Mouse (Mus musculus): Measurements from ENCODE around the gene Pde4b. TPM values are rescaled to one million over a fixed set of nuclear protein-coding genes. Genes with fewer than 3 reads are reported as not detected.

Pde4b gene
- polyA plus RNA-seq, 1 experiment, result 7.5 TPM

GRCm38 (mm10) chr4:102397334-102397733 lies 310.0 kb downstream of the Pde4b start:
- TF ChIP-seq POLR2A (IDR thresholded peaks at IDR 0.05; ENCODE audit: control insufficient read depth, low read depth, low read length), result no peak
- no peak for TF ChIP-seq CTCF (IDR thresholded peaks at IDR 0.05; ENCODE audit: control insufficient read depth, insufficient read depth, insufficient replicate concordance, low read depth, low read length)
- Histone ChIP-seq H3K4me1 (ENCODE audit: control insufficient read depth, insufficient read depth, low read length) (no peaks in the 10 kb centered on the region), H3K27ac (ENCODE audit: control insufficient read depth, insufficient read depth, low read depth, low read length) (no peak overlapping the region), H3K27me3 (ENCODE audit: control insufficient read depth, insufficient read depth, low read length) (no peaks in the 10 kb centered on the region), H3K36me3 (ENCODE audit: control insufficient read depth, insufficient read depth, low read length) (no peaks in the 10 kb centered on the region), H3K4me3 (ENCODE audit: control insufficient read depth, low read depth, low read length) (no peak overlapping the region)

- H3K27me3 ChIP-seq (ENCODE audit: control insufficient read depth, insufficient read depth, low read length), result no peaks in the 10 kb centered on the region
- no peak overlapping the region for H3K27ac ChIP-seq (ENCODE audit: control insufficient read depth, insufficient read depth, low read depth, low read length)
- no peak for TF ChIP-seq CTCF (IDR thresholded peaks at IDR 0.05; ENCODE audit: control insufficient read depth, insufficient read depth, insufficient replicate concordance, low read depth, low read length)
- no peak for TF ChIP-seq POLR2A (IDR thresholded peaks at IDR 0.05; ENCODE audit: control insufficient read depth, low read depth, low read length)
- H3K4me1 ChIP-seq (ENCODE audit: control insufficient read depth, insufficient read depth, low read length), result no peaks in the 10 kb centered on the region
- H3K4me3 ChIP-seq (ENCODE audit: control insufficient read depth, low read depth, low read length), result no peak overlapping the region
- H3K36me3 ChIP-seq (ENCODE audit: control insufficient read depth, insufficient read depth, low read length), result no peaks in the 10 kb centered on the region
Measured at GRCm38 (mm10) chr4:102398512-102398911, 311.2 kb downstream of the Pde4b start.

GRCm38 (mm10) chr4:102406848-102407247 lies 319.5 kb downstream of the Pde4b start:
- no peak overlapping the region for H3K27ac ChIP-seq (ENCODE audit: control insufficient read depth, insufficient read depth, low read depth, low read length)
- H3K4me1 ChIP-seq (ENCODE audit: control insufficient read depth, insufficient read depth, low read length), result no peaks in the 10 kb centered on the region
- H3K36me3 ChIP-seq (ENCODE audit: control insufficient read depth, insufficient read depth, low read length), result no peaks in the 10 kb centered on the region
- TF ChIP-seq CTCF (IDR thresholded peaks at IDR 0.05; ENCODE audit: control insufficient read depth, insufficient read depth, insufficient replicate concordance, low read depth, low read length) (no peak), POLR2A (IDR thresholded peaks at IDR 0.05; ENCODE audit: control insufficient read depth, low read depth, low read length) (no peak)
- H3K27me3 ChIP-seq (ENCODE audit: control insufficient read depth, insufficient read depth, low read length), result no peaks in the 10 kb centered on the region
- no peak overlapping the region for H3K4me3 ChIP-seq (ENCODE audit: control insufficient read depth, low read depth, low read length)

- Histone ChIP-seq H3K27ac (ENCODE audit: control insufficient read depth, insufficient read depth, low read depth, low read length) (no peak overlapping the region), H3K36me3 (ENCODE audit: control insufficient read depth, insufficient read depth, low read length) (no peaks in the 10 kb centered on the region), H3K4me1 (ENCODE audit: control insufficient read depth, insufficient read depth, low read length) (no peaks in the 10 kb centered on the region), H3K27me3 (ENCODE audit: control insufficient read depth, insufficient read depth, low read length) (no peaks in the 10 kb centered on the region), H3K4me3 (ENCODE audit: control insufficient read depth, low read depth, low read length) (no peak overlapping the region)
- TF ChIP-seq CTCF (IDR thresholded peaks at IDR 0.05; ENCODE audit: control insufficient read depth, insufficient read depth, insufficient replicate concordance, low read depth, low read length), result no peak
- TF ChIP-seq POLR2A (IDR thresholded peaks at IDR 0.05; ENCODE audit: control insufficient read depth, low read depth, low read length), result no peak
Measured at GRCm38 (mm10) chr4:102408132-102408531, 320.8 kb downstream of the Pde4b start.

GRCm38 (mm10) chr4:102408938-102409337 lies 321.6 kb downstream of the Pde4b start:
- Histone ChIP-seq H3K27ac (ENCODE audit: control insufficient read depth, insufficient read depth, low read depth, low read length) (no peak overlapping the region), H3K27me3 (ENCODE audit: control insufficient read depth, insufficient read depth, low read length) (no peaks in the 10 kb centered on the region), H3K4me3 (ENCODE audit: control insufficient read depth, low read depth, low read length) (no peak overlapping the region), H3K4me1 (ENCODE audit: control insufficient read depth, insufficient read depth, low read length) (no peaks in the 10 kb centered on the region), H3K36me3 (ENCODE audit: control insufficient read depth, insufficient read depth, low read length) (no peaks in the 10 kb centered on the region)
- TF ChIP-seq POLR2A (IDR thresholded peaks at IDR 0.05; ENCODE audit: control insufficient read depth, low read depth, low read length) (no peak), CTCF (IDR thresholded peaks at IDR 0.05; ENCODE audit: control insufficient read depth, insufficient read depth, insufficient replicate concordance, low read depth, low read length) (no peak)

- no peaks in the 10 kb centered on the region for H3K27me3 ChIP-seq (ENCODE audit: control insufficient read depth, insufficient read depth, low read length)
- no peak for TF ChIP-seq CTCF (IDR thresholded peaks at IDR 0.05; ENCODE audit: control insufficient read depth, insufficient read depth, insufficient replicate concordance, low read depth, low read length)
- TF ChIP-seq POLR2A (IDR thresholded peaks at IDR 0.05; ENCODE audit: control insufficient read depth, low read depth, low read length), result no peak
- H3K27ac ChIP-seq (ENCODE audit: control insufficient read depth, insufficient read depth, low read depth, low read length), result no peak overlapping the region
- no peak overlapping the region for H3K4me3 ChIP-seq (ENCODE audit: control insufficient read depth, low read depth, low read length)
- H3K36me3 ChIP-seq (ENCODE audit: control insufficient read depth, insufficient read depth, low read length), result no peaks in the 10 kb centered on the region
- H3K4me1 ChIP-seq (ENCODE audit: control insufficient read depth, insufficient read depth, low read length), result no peaks in the 10 kb centered on the region
Measured at GRCm38 (mm10) chr4:102413101-102413500, 325.8 kb downstream of the Pde4b start.

- Histone ChIP-seq H3K36me3 (ENCODE audit: control insufficient read depth, insufficient read depth, low read length) (no peaks in the 10 kb centered on the region), H3K4me1 (ENCODE audit: control insufficient read depth, insufficient read depth, low read length) (no peaks in the 10 kb centered on the region), H3K27me3 (ENCODE audit: control insufficient read depth, insufficient read depth, low read length) (no peaks in the 10 kb centered on the region), H3K4me3 (ENCODE audit: control insufficient read depth, low read depth, low read length) (no peak overlapping the region), H3K27ac (ENCODE audit: control insufficient read depth, insufficient read depth, low read depth, low read length) (no peak overlapping the region)
- TF ChIP-seq POLR2A (IDR thresholded peaks at IDR 0.05; ENCODE audit: control insufficient read depth, low read depth, low read length), result no peak
- TF ChIP-seq CTCF (IDR thresholded peaks at IDR 0.05; ENCODE audit: control insufficient read depth, insufficient read depth, insufficient replicate concordance, low read depth, low read length), result no peak
Measured at GRCm38 (mm10) chr4:102413794-102414193, 326.5 kb downstream of the Pde4b start.

GRCm38 (mm10) chr4:102414610-102415009 lies 327.3 kb downstream of the Pde4b start:
- TF ChIP-seq CTCF (IDR thresholded peaks at IDR 0.05; ENCODE audit: control insufficient read depth, insufficient read depth, insufficient replicate concordance, low read depth, low read length), result no peak
- TF ChIP-seq POLR2A (IDR thresholded peaks at IDR 0.05; ENCODE audit: control insufficient read depth, low read depth, low read length), result no peak
- no peaks in the 10 kb centered on the region for H3K4me1 ChIP-seq (ENCODE audit: control insufficient read depth, insufficient read depth, low read length)

More at GRCm38 (mm10) chr4:102414610-102415009, 327.3 kb downstream of the Pde4b start:
- Histone ChIP-seq H3K36me3 (ENCODE audit: control insufficient read depth, insufficient read depth, low read length) (no peaks in the 10 kb centered on the region), H3K27ac (ENCODE audit: control insufficient read depth, insufficient read depth, low read depth, low read length) (no peak overlapping the region), H3K27me3 (ENCODE audit: control insufficient read depth, insufficient read depth, low read length) (no peaks in the 10 kb centered on the region), H3K4me3 (ENCODE audit: control insufficient read depth, low read depth, low read length) (no peak overlapping the region)

Measured in testis, adult 2 months (tissue).